Mouse (Mus musculus) testis, adult 10 weeks (tissue): ENCODE data around the gene 6330403K07Rik. TPM values are rescaled to one million over a fixed set of nuclear protein-coding genes. Genes with fewer than 3 reads are reported as not detected.

Source experiments
- polyA plus RNA-seq: library from polyadenylated mRNA; stranded (reverse); fragments of 350-450 nt; fragmentation: Illumina TruSeq; extraction: RNeasy Lipid Tissue Mini Kit (QIAGEN cat#74804); gene quantifications from one replicate; pipeline ENCODE4 v1.2.3, GENCODE M21; 2014; ENCODE audit warnings: low read depth, low replicate concordance

Gene 6330403K07Rik
- not detected for polyA plus RNA-seq

GRCm38 (mm10) chr11:71033163-71033761 lies at the start of gene 6330403K07Rik:
TSS of gene 6330403K07Rik (minus strand) at chr11:71033513.

GRCm38 (mm10) chr11:71019201-71020068 lies 13.9 kb downstream of the 6330403K07Rik start, which contains the start of the genes Mis12 and Derl2:
TSS of gene Mis12 (plus strand) at chr11:71019611.
TSS of gene Derl2 (minus strand) at chr11:71019841.

DNA sequence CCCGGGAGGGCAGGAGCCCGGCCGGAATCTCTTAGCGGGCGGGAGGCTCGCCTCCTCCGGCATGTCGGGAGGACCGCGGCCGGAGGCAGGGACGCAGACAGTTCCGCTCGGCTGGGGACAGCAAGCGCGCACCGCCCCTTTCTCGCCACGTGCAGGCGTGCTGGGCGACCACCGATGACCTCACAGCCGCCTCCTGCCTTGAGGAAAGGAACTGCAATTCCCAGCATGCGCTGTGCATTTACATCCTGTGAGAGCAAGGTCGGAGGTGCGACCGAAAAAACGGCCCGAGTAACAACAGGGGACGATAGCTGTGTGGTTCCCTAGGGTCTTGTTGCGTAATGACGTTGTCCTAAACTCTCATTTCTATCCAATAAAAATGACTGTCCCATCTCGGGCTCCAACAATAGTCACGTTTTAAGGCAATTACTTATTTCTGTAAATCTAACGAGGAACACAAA lies 29.0 kb downstream of the 6330403K07Rik start, which contains the start of gene Dhx33:
Gene Dhx33, minus strand, starts transcription at position 122 of the 458 bp plus-strand sequence.

DNA sequence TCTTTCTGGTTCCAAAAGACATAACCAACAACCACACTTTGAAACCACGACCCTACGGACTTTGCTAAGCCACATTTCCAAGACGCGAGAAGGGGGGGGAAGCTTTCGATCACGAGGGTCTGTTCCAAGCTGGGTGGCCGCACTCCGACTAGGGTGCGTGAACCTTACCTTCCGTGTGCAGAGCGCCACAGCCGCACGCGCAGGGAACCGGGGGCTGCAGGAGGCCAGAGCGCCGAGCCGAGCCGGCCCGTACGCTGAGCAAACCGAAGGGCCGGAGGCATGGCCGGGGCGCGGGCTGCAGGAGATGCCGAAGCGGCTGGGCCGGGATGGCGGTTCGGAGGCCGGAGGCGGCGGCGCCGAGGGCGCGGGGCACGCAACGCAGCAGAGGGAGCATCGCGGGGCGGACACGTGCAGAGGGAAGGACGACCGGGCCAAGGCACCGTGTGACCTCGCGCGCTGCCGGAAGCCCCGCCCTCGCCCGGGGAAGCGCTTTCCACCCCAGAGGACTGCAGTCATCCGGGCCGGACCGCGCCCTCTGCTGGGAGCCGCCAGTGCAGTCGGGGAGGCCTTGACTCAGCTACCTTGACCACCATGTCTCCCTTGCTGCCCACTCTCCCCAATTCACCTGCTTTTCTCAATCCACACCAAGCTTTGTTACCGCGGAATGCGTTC lies 50.6 kb downstream of the 6330403K07Rik start, which contains the start of gene C1qbp:
Gene C1qbp, minus strand, starts transcription at position 470 of the 672 bp plus-strand sequence.

Other genes with a start within 250 kb of the 6330403K07Rik start
- not detected for gene Scimp, start 220.9 kb downstream of the 6330403K07Rik start, polyA plus RNA-seq
- gene Rabep1, start 188.7 kb downstream of the 6330403K07Rik start, polyA plus RNA-seq, result 44.8 TPM
- 425 TPM for gene Nup88, start 63.5 kb downstream of the 6330403K07Rik start, polyA plus RNA-seq
- 38.6 TPM for gene Rpain, start 63.3 kb downstream of the 6330403K07Rik start, polyA plus RNA-seq
- 47.8 TPM for gene C1qbp, start 50.5 kb downstream of the 6330403K07Rik start, polyA plus RNA-seq
- gene Dhx33, start 29.1 kb downstream of the 6330403K07Rik start, polyA plus RNA-seq, result 11.2 TPM
- gene Mis12, start 13.9 kb downstream of the 6330403K07Rik start, polyA plus RNA-seq, result 21.3 TPM
- 78.7 TPM for gene Derl2, start 13.7 kb downstream of the 6330403K07Rik start, polyA plus RNA-seq
- not detected for gene Nlrp1a, start 111.2 kb upstream of the 6330403K07Rik start, polyA plus RNA-seq
- gene Nlrp1b, start 197.2 kb upstream of the 6330403K07Rik start, polyA plus RNA-seq, result 0.64 TPM